Mouse (Mus musculus) intestine, embryonic 14.5 days (tissue): ENCODE measurements around the gene Dcaf8. TPM values are rescaled to one million over a fixed set of nuclear protein-coding genes. Genes with fewer than 3 reads are reported as not detected.

ENCODE experiments used
- ATAC-seq: fragments of 200-750 bp; cut with Nextera tagmentation; replicated peaks from 2 replicates; pipeline ENCODE4 v1.8.0; 2017; ENCODE audit warnings: low read depth, moderate number of reproducible peaks, moderate TSS enrichment, moderate library complexity; ENCODE audit not compliant: low FRiP score, low TSS enrichment
- DNase-seq: peaks from one replicate; pipeline ENCODE4 v3.0.0-alpha.2; 2018; ENCODE audit warnings: low spot score
- H3K27ac ChIP-seq: fragments of 300-500 bp; sonication (generic); 2 replicates; pipeline ENCODE4 v1.5.1; 2014; ENCODE audit warnings: low read depth, mild to moderate bottlenecking, control low read depth
- H3K27me3 ChIP-seq: fragments of 300-500 bp; sonication (generic); replicated peaks from 2 replicates; pipeline ENCODE4 v1.6.1; 2014; ENCODE audit warnings: low read length, control low read depth; ENCODE audit not compliant: control insufficient read depth, insufficient read depth
- H3K36me3 ChIP-seq: fragments of 300-500 bp; sonication (generic); 2 replicates; pipeline ENCODE4 v1.6.1; 2014; ENCODE audit warnings: low read length, control low read depth; ENCODE audit not compliant: control insufficient read depth, insufficient read depth
- H3K4me1 ChIP-seq: fragments of 300-500 bp; sonication (generic); replicated peaks from 2 replicates; pipeline ENCODE4 v1.6.1; 2014; ENCODE audit warnings: low read length, control low read depth, mixed read lengths; ENCODE audit not compliant: control insufficient read depth, insufficient read depth
- H3K4me2 ChIP-seq: fragments of 300-500 bp; sonication (generic); 2 replicates; pipeline ENCODE4 v1.6.1; 2014; ENCODE audit warnings: low read length
- H3K4me3 ChIP-seq: fragments of 300-500 bp; sonication (generic); 2 replicates; pipeline ENCODE4 v1.5.1; 2014; ENCODE audit warnings: low read depth, low read length, control low read depth, mixed read lengths
- H3K9ac ChIP-seq: fragments of 300-500 bp; sonication (generic); 2 replicates; pipeline ENCODE4 v1.6.1; 2014; ENCODE audit warnings: mild to moderate bottlenecking, low read length
- H3K9me3 ChIP-seq: fragments of 300-500 bp; sonication (generic); 2 replicates; pipeline ENCODE4 v1.6.1; 2016; ENCODE audit warnings: low read length, control low read depth; ENCODE audit not compliant: control insufficient read depth
- WGBS: fragments of 180-500 bp; shearing (Covaris S2); extraction: QIAGEN DNeasy Blood & Tissue Kit; methylation state at CpG from one replicate; pipeline ENCODE4 v1.1.7; 2014; 5-methylcytosine and 5-hydroxymethylcytosine counted together
- polyA plus RNA-seq: library from polyadenylated mRNA; unstranded; fragments of >200 nt; fragmentation: Nextera tagmentation; extraction: Ambion mirVana; gene quantifications from 2 replicates; pipeline ENCODE4 v1.2.1, GENCODE M21; 2014

Dcaf8 gene
- 102 and 114 TPM in 2 replicates for polyA plus RNA-seq

GRCm38 (mm10) chr1:172147835-172148278 is at the start of gene Dcaf8:
Dcaf8 (plus strand) TSS chr1:172148084.
- H3K9me3 ChIP-seq = no peaks in the 10 kb centered on the region
- H3K4me3 ChIP-seq = peak within 1 kb of the TSS; percentile 95
- ATAC-seq (peak; percentile 99), DNase-seq (peak; percentile 93)
- H3K36me3 ChIP-seq = peaks cover 27% of the 10 kb centered on the region
- under 1% methylated on average over 31 of the region's 42 CpGs for WGBS
- H3K4me2 ChIP-seq = peak within 1 kb of the TSS; percentile 74
- H3K27me3 ChIP-seq = no peaks in the 10 kb centered on the region
- peak within 1 kb of the TSS; percentile 100 for H3K9ac ChIP-seq
- peak within 1 kb of the TSS; percentile 98 for H3K27ac ChIP-seq
- H3K4me1 ChIP-seq = peaks cover 12% of the 10 kb centered on the region; the same call in 1 of the 2 replicates

GRCm38 (mm10) chr1:172099325-172100033 is 48.4 kb upstream of the Dcaf8 start:
- no peaks in the 10 kb centered on the region for H3K4me1 ChIP-seq
- H3K27me3 ChIP-seq = no peaks in the 10 kb centered on the region
- no peak overlapping the region for H3K27ac ChIP-seq
- ATAC-seq = no peak
- H3K9me3 ChIP-seq = no peaks in the 10 kb centered on the region
- no peak overlapping the region for H3K9ac ChIP-seq
- peaks cover 90% of the 10 kb centered on the region for H3K36me3 ChIP-seq
- WGBS = 75% methylated on average over 6 of the region's 6 CpGs
- H3K4me2 ChIP-seq = no peak overlapping the region
- no peak for DNase-seq
- no peak overlapping the region for H3K4me3 ChIP-seq

GRCm38 (mm10) chr1:172103619-172104018 is 44.3 kb upstream of the Dcaf8 start:
- H3K9ac ChIP-seq = no peak overlapping the region
- no peak overlapping the region for H3K27ac ChIP-seq
- peaks cover 96% of the 10 kb centered on the region for H3K36me3 ChIP-seq
- WGBS = 82% methylated on average over 4 of the region's 4 CpGs
- ATAC-seq (no peak), DNase-seq (no peak)
- no peaks in the 10 kb centered on the region for H3K27me3 ChIP-seq
- H3K4me2 ChIP-seq = no peak overlapping the region
- no peaks in the 10 kb centered on the region for H3K4me1 ChIP-seq
- H3K4me3 ChIP-seq = no peak overlapping the region
- no peaks in the 10 kb centered on the region for H3K9me3 ChIP-seq

- no peak overlapping the region for H3K4me3 ChIP-seq
- no peak overlapping the region for H3K27ac ChIP-seq
- peaks cover 98% of the 10 kb centered on the region for H3K36me3 ChIP-seq
- H3K9me3 ChIP-seq = no peaks in the 10 kb centered on the region
- WGBS = 67% methylated on average over 11 of the region's 11 CpGs
- no peak overlapping the region for H3K4me2 ChIP-seq
- no peak overlapping the region for H3K9ac ChIP-seq
- no peak for DNase-seq
- no peak for ATAC-seq
- H3K4me1 ChIP-seq = no peaks in the 10 kb centered on the region
- no peaks in the 10 kb centered on the region for H3K27me3 ChIP-seq
Measured at GRCm38 (mm10) chr1:172105101-172105500, 42.8 kb upstream of the Dcaf8 start.

- Histone ChIP-seq H3K27me3 (no peaks in the 10 kb centered on the region), H3K4me1 (no peaks in the 10 kb centered on the region), H3K9me3 (no peaks in the 10 kb centered on the region), H3K9ac (no peak overlapping the region), H3K36me3 (peaks cover 100% of the 10 kb centered on the region), H3K4me2 (no peak overlapping the region), H3K27ac (no peak overlapping the region), H3K4me3 (no peak overlapping the region)
- ATAC-seq = no peak
- no peak for DNase-seq
- 85% methylated on average over 10 of the region's 10 CpGs for WGBS
Measured at GRCm38 (mm10) chr1:172107777-172108477, 40.0 kb upstream of the Dcaf8 start.

GRCm38 (mm10) chr1:172116948-172117347 is 30.9 kb upstream of the Dcaf8 start:
- no peak overlapping the region for H3K4me3 ChIP-seq
- H3K4me2 ChIP-seq = no peak overlapping the region
- H3K9me3 ChIP-seq = no peaks in the 10 kb centered on the region
- WGBS = 89% methylated on average over 5 of the region's 5 CpGs
- H3K27ac ChIP-seq = no peak overlapping the region
- H3K9ac ChIP-seq = no peak overlapping the region
- H3K4me1 ChIP-seq = no peaks in the 10 kb centered on the region
- H3K36me3 ChIP-seq = peaks cover 100% of the 10 kb centered on the region
- DNase-seq (no peak), ATAC-seq (no peak)
- H3K27me3 ChIP-seq = no peaks in the 10 kb centered on the region

GRCm38 (mm10) chr1:172119100-172119499 is 28.8 kb upstream of the Dcaf8 start:
- no peak overlapping the region for H3K4me3 ChIP-seq
- ATAC-seq (no peak), DNase-seq (no peak)
- 76% methylated on average over 6 of the region's 6 CpGs for WGBS
- H3K4me1 ChIP-seq = no peaks in the 10 kb centered on the region
- H3K4me2 ChIP-seq = no peak overlapping the region
- H3K9ac ChIP-seq = no peak overlapping the region
- H3K27ac ChIP-seq = no peak overlapping the region
- no peaks in the 10 kb centered on the region for H3K27me3 ChIP-seq
- H3K9me3 ChIP-seq = no peaks in the 10 kb centered on the region
- H3K36me3 ChIP-seq = peaks cover 97% of the 10 kb centered on the region

- ATAC-seq = 0 out of 2 replicates have a peak, but pooled peaks have one; percentile 50
- H3K4me1 ChIP-seq = no peaks in the 10 kb centered on the region
- no peak overlapping the region for H3K27ac ChIP-seq
- peaks cover 91% of the 10 kb centered on the region for H3K36me3 ChIP-seq
- H3K9ac ChIP-seq = no peak overlapping the region
- no peak overlapping the region for H3K4me2 ChIP-seq
- no peaks in the 10 kb centered on the region for H3K9me3 ChIP-seq
- 53% methylated on average over 3 of the region's 3 CpGs for WGBS
- no peak for DNase-seq
- H3K27me3 ChIP-seq = no peaks in the 10 kb centered on the region
- H3K4me3 ChIP-seq = no peak overlapping the region
Measured at GRCm38 (mm10) chr1:172119720-172120119, 28.2 kb upstream of the Dcaf8 start.
